Mouse (Mus musculus) heart, embryonic 16.5 days (tissue): ENCODE results near the gene Olfr204. TPM values are rescaled to one million over a fixed set of nuclear protein-coding genes. Genes with fewer than 3 reads are reported as not detected.
"Not testable (repeated sequence)": the region's sequence is repeated elsewhere in the genome, so short reads cannot be mapped to it uniquely, and the experiment has no call there.

Experiments used
- ATAC-seq: fragments of 200-750 bp; cut with Nextera tagmentation; replicated peaks from 2 replicates; pipeline ENCODE4 v1.8.0; 2017; ENCODE audit warnings: moderate number of reproducible peaks; ENCODE audit not compliant: insufficient read depth, low FRiP score; ENCODE audit errors: extremely low read depth
- H3K27ac ChIP-seq: fragments of 300-500 bp; sonication (generic); 2 replicates; pipeline ENCODE4 v1.5.1; 2014; ENCODE audit warnings: mild to moderate bottlenecking, low read length, control low read depth, moderate library complexity
- H3K27me3 ChIP-seq: fragments of 300-500 bp; sonication (generic); 2 replicates; pipeline ENCODE4 v1.6.1; 2014; ENCODE audit warnings: low read length, mixed read lengths; ENCODE audit not compliant: control insufficient read depth, insufficient read depth
- H3K36me3 ChIP-seq: fragments of 300-500 bp; sonication (generic); 2 replicates; pipeline ENCODE4 v1.6.1; 2014; ENCODE audit not compliant: control insufficient read depth, insufficient read depth
- H3K4me1 ChIP-seq: fragments of 300-500 bp; sonication (generic); 2 replicates; pipeline ENCODE4 v1.6.1; 2014; ENCODE audit warnings: low read length, mixed read lengths; ENCODE audit not compliant: control insufficient read depth, insufficient read depth
- H3K4me2 ChIP-seq: fragments of 300-500 bp; sonication (generic); 2 replicates; pipeline ENCODE4 v1.6.1; 2014; ENCODE audit warnings: low read depth, mild to moderate bottlenecking, control low read depth, low read length
- H3K4me3 ChIP-seq: fragments of 300-500 bp; sonication (generic); 2 replicates; pipeline ENCODE4 v1.5.1; 2014; ENCODE audit warnings: mild to moderate bottlenecking, control low read depth, low read length
- H3K9ac ChIP-seq: fragments of 300-500 bp; sonication (generic); 2 replicates; pipeline ENCODE4 v1.6.1; 2014; ENCODE audit warnings: low read length, control low read depth
- H3K9me3 ChIP-seq: fragments of 300-500 bp; sonication (generic); replicated peaks from 2 replicates; pipeline ENCODE4 v1.6.1; 2016; ENCODE audit warnings: low read length; ENCODE audit not compliant: control insufficient read depth
- WGBS: fragments of 180-500 bp; shearing (Covaris S2); extraction: QIAGEN DNeasy Blood & Tissue Kit; methylation state at CpG from one replicate; pipeline ENCODE4 v1.1.7; 2014; 5-methylcytosine and 5-hydroxymethylcytosine counted together
- polyA plus RNA-seq: library from polyadenylated mRNA; unstranded; fragments of >200 nt; fragmentation: Nextera tagmentation; extraction: Ambion mirVana; gene quantifications from 2 replicates; pipeline ENCODE4 v1.2.1, GENCODE M21; 2015

Olfr204 gene
- polyA plus RNA-seq, 1 experiment from 2014 or later: not detected

GRCm38 (mm10) chr16:59280542-59280941 lies 37.5 kb downstream of the Olfr204 start:
- H3K9me3 ChIP-seq: no peaks in the 10 kb centered on the region
- no peaks in the 10 kb centered on the region for H3K27me3 ChIP-seq
- no peaks in the 10 kb centered on the region for H3K36me3 ChIP-seq
- no peak overlapping the region for H3K4me2 ChIP-seq
- ATAC-seq: no peak
- H3K27ac ChIP-seq: no peak overlapping the region
- no peak overlapping the region for H3K9ac ChIP-seq
- 48% methylated on average over 3 of the region's 3 CpGs for WGBS
- H3K4me3 ChIP-seq: no peak overlapping the region
- H3K4me1 ChIP-seq: no peaks in the 10 kb centered on the region

- not testable (repeated sequence) for H3K9me3 ChIP-seq, H3K4me3 ChIP-seq, H3K4me1 ChIP-seq, H3K9ac ChIP-seq, H3K27me3 ChIP-seq, H3K36me3 ChIP-seq, H3K27ac ChIP-seq, H3K4me2 ChIP-seq, ATAC-seq
- WGBS: 81% methylated on average over 4 of the region's 4 CpGs
These were observed 45.5 kb downstream of the Olfr204 start, which contains the start of gene Olfr201 for GRCm38 (mm10) chr16:59272532-59272931. Gene Olfr201 (minus strand): TSS chr16:59272632.

- H3K4me2 ChIP-seq, H3K27ac ChIP-seq, H3K4me3 ChIP-seq, H3K27me3 ChIP-seq, H3K36me3 ChIP-seq, H3K9me3 ChIP-seq, ATAC-seq, H3K4me1 ChIP-seq, H3K9ac ChIP-seq: not testable (repeated sequence)
- 66% methylated on average over 4 of the region's 4 CpGs for WGBS
These were observed 49.0 kb downstream of the Olfr204 start for GRCm38 (mm10) chr16:59269097-59269496.

Other genes starting within 250 kb of the Olfr204 start
- not detected in 2 replicates for gene Olfr190, start 240.2 kb downstream of the Olfr204 start, polyA plus RNA-seq
- not detected in 2 replicates for gene Olfr191, start 228.4 kb downstream of the Olfr204 start, polyA plus RNA-seq
- not detected in 2 replicates for gene Olfr193, start 206.4 kb downstream of the Olfr204 start, polyA plus RNA-seq
- not detected in 2 replicates for gene Olfr194, start 197.2 kb downstream of the Olfr204 start, polyA plus RNA-seq
- not detected in 2 replicates for gene Olfr195, start 171.2 kb downstream of the Olfr204 start, polyA plus RNA-seq
- not detected in 2 replicates for gene Olfr196, start 147.8 kb downstream of the Olfr204 start, polyA plus RNA-seq
- not detected in 2 replicates for gene Olfr198, start 114.7 kb downstream of the Olfr204 start, polyA plus RNA-seq
- not detected in 2 replicates for gene Olfr199, start 98.5 kb downstream of the Olfr204 start, polyA plus RNA-seq
- gene Olfr201, start 45.6 kb downstream of the Olfr204 start, polyA plus RNA-seq: not detected in 2 replicates
- gene Olfr202, start 31.5 kb downstream of the Olfr204 start, polyA plus RNA-seq: not detected in 2 replicates
- gene Olfr203, start 19.4 kb downstream of the Olfr204 start, polyA plus RNA-seq: not detected in 2 replicates
- not detected in 2 replicates for gene Olfr205, start 12.9 kb upstream of the Olfr204 start, polyA plus RNA-seq
- gene Olfr206, start 31.0 kb upstream of the Olfr204 start, polyA plus RNA-seq: not detected in 2 replicates
- not detected in 2 replicates for gene Olfr209, start 45.7 kb upstream of the Olfr204 start, polyA plus RNA-seq
- not detected in 2 replicates for gene Gabrr3, start 89.1 kb upstream of the Olfr204 start, polyA plus RNA-seq
- 25.3 and 27.5 TPM in 2 replicates for gene Riox2, start 153.5 kb upstream of the Olfr204 start, polyA plus RNA-seq